Mouse (Mus musculus) liver, adult 2 months (tissue): ENCODE measurements around the gene Polr3h. TPM values are rescaled to one million over a fixed set of nuclear protein-coding genes. Genes with fewer than 3 reads are reported as not detected.

ENCODE experiments used
- DNase-seq: peaks from one replicate; pipeline ENCODE4 v3.0.0-alpha.2; 2011; ENCODE audit warnings: low read depth, low spot score; ENCODE audit errors: extremely low read depth
- H3K27ac ChIP-seq: fragments of 200-500 bp; replicated peaks from 2 replicates; pipeline ENCODE4 v1.5.1; 2012; ENCODE audit warnings: low read depth, mild to moderate bottlenecking, control low read depth, inconsistent platforms, low read length; ENCODE audit not compliant: insufficient read depth
- H3K27me3 ChIP-seq: fragments of 200-500 bp; 2 replicates; pipeline ENCODE4 v1.6.1; 2012; ENCODE audit warnings: mild to moderate bottlenecking, moderate library complexity, low read length, inconsistent platforms; ENCODE audit not compliant: control insufficient read depth, insufficient read depth
- H3K36me3 ChIP-seq: fragments of 200-500 bp; 2 replicates; pipeline ENCODE4 v1.6.1; 2012; ENCODE audit warnings: low read length, inconsistent platforms; ENCODE audit not compliant: control insufficient read depth, insufficient read depth
- H3K4me1 ChIP-seq: fragments of 200-500 bp; 2 replicates; pipeline ENCODE4 v1.6.1; 2011; ENCODE audit warnings: low read length; ENCODE audit not compliant: control insufficient read depth, insufficient read depth
- H3K4me3 ChIP-seq: fragments of 200-500 bp; 2 replicates; pipeline ENCODE4 v1.5.1; 2011; ENCODE audit warnings: low read depth, mild to moderate bottlenecking, control low read depth, low read length, moderate library complexity; ENCODE audit not compliant: insufficient read depth
- H3K79me2 ChIP-seq: fragments of 200-500 bp; 2 replicates; pipeline ENCODE4 v1.6.1; 2012; ENCODE audit warnings: inconsistent platforms, mild to moderate bottlenecking, low read length, moderate library complexity; ENCODE audit not compliant: control insufficient read depth, insufficient read depth
- H3K9ac ChIP-seq: fragments of 200-500 bp; 2 replicates; pipeline ENCODE4 v1.6.1; 2012; ENCODE audit warnings: low read depth, mild to moderate bottlenecking, control low read depth, inconsistent platforms, low read length
- CTCF ChIP-seq: fragments of 200-500 bp; IDR thresholded peaks from 2 replicates; pipeline ENCODE4 v1.5.1; 2011; ENCODE audit warnings: low read depth, low read length, control low read depth
- POLR2A ChIP-seq: fragments of 200-500 bp; IDR thresholded peaks from 2 replicates; pipeline ENCODE4 v1.6.1; 2011; ENCODE audit warnings: low read length, control low read depth; ENCODE audit not compliant: insufficient read depth; ENCODE audit errors: extremely low read depth
- WGBS: fragments of 180-500 bp; shearing (Covaris S2); methylation state at CpG from one replicate; pipeline ENCODE4 v1.1.7; 2018; 5-methylcytosine and 5-hydroxymethylcytosine counted together
- polyA plus RNA-seq: library from polyadenylated mRNA; depleted of rRNA; stranded (reverse); fragments of >200 nt; gene quantifications from 2 replicates; pipeline ENCODE4 v1.2.3, GENCODE M21; 2012
- total RNA-seq: library from RNA; depleted of rRNA; stranded (reverse); fragments of >200 nt; gene quantifications from 2 replicates; pipeline ENCODE4 v1.2.3, GENCODE M21; 2014

The Polr3h gene
- total and polyA plus RNA-seq, 2 experiments: 6.4 to 8.3 TPM

- Histone ChIP-seq H3K9ac (peak overlapping the region; percentile 38), H3K27me3 (no peaks in the 10 kb centered on the region), H3K27ac (0 out of 2 replicates have a peak overlapping the region, but pooled peaks have one; percentile 1), H3K4me1 (peaks cover 56% of the 10 kb centered on the region), H3K79me2 (peaks cover 28% of the 10 kb centered on the region), H3K4me3 (no peak overlapping the region), H3K36me3 (peaks cover 35% of the 10 kb centered on the region)
- WGBS: 48% methylated on average over 9 of the region's 9 CpGs
- no peak for TF ChIP-seq POLR2A
- TF ChIP-seq CTCF: no peak
- no peak for DNase-seq
These were observed 76.9 kb downstream of the Polr3h start for GRCm38 (mm10) chr15:81849104-81849503.

GRCm38 (mm10) chr15:81848301-81848700, 77.7 kb downstream of the Polr3h start:
- peak; percentile 76 for DNase-seq
- no peak overlapping the region; the same call in 1 of the 2 replicates for H3K27ac ChIP-seq
- no peaks in the 10 kb centered on the region for H3K27me3 ChIP-seq
- TF ChIP-seq POLR2A (no peak), CTCF (peak; percentile 78)
- H3K4me3 ChIP-seq: no peak overlapping the region
- H3K4me1 ChIP-seq: peaks cover 52% of the 10 kb centered on the region
- 7% methylated on average over 7 of the region's 7 CpGs for WGBS
- peaks cover 35% of the 10 kb centered on the region for H3K36me3 ChIP-seq
- no peak overlapping the region for H3K9ac ChIP-seq
- peaks cover 28% of the 10 kb centered on the region for H3K79me2 ChIP-seq

- Histone ChIP-seq H3K27ac (peak overlapping the region; percentile 74), H3K79me2 (peaks cover 28% of the 10 kb centered on the region), H3K36me3 (peaks cover 35% of the 10 kb centered on the region), H3K9ac (peak overlapping the region; percentile 29), H3K4me1 (peaks cover 51% of the 10 kb centered on the region), H3K4me3 (no peak overlapping the region), H3K27me3 (no peaks in the 10 kb centered on the region)
- TF ChIP-seq POLR2A: no peak
- no peak for TF ChIP-seq CTCF
- DNase-seq: no peak
- WGBS: 87% methylated on average over 5 of the region's 5 CpGs
These were observed 78.2 kb downstream of the Polr3h start for GRCm38 (mm10) chr15:81847861-81848260.

- Histone ChIP-seq H3K4me1 (peaks cover 47% of the 10 kb centered on the region), H3K79me2 (peaks cover 21% of the 10 kb centered on the region), H3K27ac (peak overlapping the region; percentile 74), H3K36me3 (peaks cover 32% of the 10 kb centered on the region), H3K4me3 (no peak overlapping the region), H3K27me3 (no peaks in the 10 kb centered on the region), H3K9ac (peak overlapping the region; percentile 27)
- no peak for DNase-seq
- 70% methylated on average over 4 of the region's 4 CpGs for WGBS
- TF ChIP-seq CTCF (no peak), POLR2A (no peak)
These were observed 78.9 kb downstream of the Polr3h start for GRCm38 (mm10) chr15:81847161-81847560.

GRCm38 (mm10) chr15:81846755-81847154, 79.3 kb downstream of the Polr3h start:
- 62% methylated on average over 9 of the region's 9 CpGs for WGBS
- H3K27ac ChIP-seq: peak overlapping the region; percentile 74

GRCm38 (mm10) chr15:81845724-81846123, 80.3 kb downstream of the Polr3h start:
- TF ChIP-seq CTCF (no peak), POLR2A (peak; percentile 72)
- Histone ChIP-seq H3K79me2 (peaks cover 6% of the 10 kb centered on the region; the same call in 1 of the 2 replicates), H3K36me3 (peaks cover 17% of the 10 kb centered on the region), H3K4me1 (peaks cover 40% of the 10 kb centered on the region), H3K27ac (peak overlapping the region; percentile 95), H3K27me3 (no peaks in the 10 kb centered on the region), H3K4me3 (no peak overlapping the region), H3K9ac (peak overlapping the region; percentile 40; the same call in 1 of the 2 replicates)
- WGBS: 2% methylated on average over 4 of the region's 4 CpGs
- DNase-seq: peak; percentile 99

More at GRCm38 (mm10) chr15:81846755-81847154, 79.3 kb downstream of the Polr3h start:
- H3K9ac ChIP-seq: peak overlapping the region; percentile 27
- no peaks in the 10 kb centered on the region for H3K27me3 ChIP-seq
- H3K36me3 ChIP-seq: peaks cover 28% of the 10 kb centered on the region
- peaks cover 44% of the 10 kb centered on the region for H3K4me1 ChIP-seq
- TF ChIP-seq POLR2A (no peak), CTCF (no peak)
- DNase-seq: peak; percentile 56
- H3K4me3 ChIP-seq: no peak overlapping the region
- peaks cover 17% of the 10 kb centered on the region for H3K79me2 ChIP-seq
